Mouse (Mus musculus): ENCODE measurements around the gene Ldlr. TPM values are rescaled to one million over a fixed set of nuclear protein-coding genes. Genes with fewer than 3 reads are reported as not detected.
"Not testable (repeated sequence)": the region's sequence is repeated elsewhere in the genome, so short reads cannot be mapped to it uniquely, and the experiment has no call there.

Gene Ldlr
- polyA plus RNA-seq, 1 experiment from 2014 or later: 29.9 TPM

DNA sequence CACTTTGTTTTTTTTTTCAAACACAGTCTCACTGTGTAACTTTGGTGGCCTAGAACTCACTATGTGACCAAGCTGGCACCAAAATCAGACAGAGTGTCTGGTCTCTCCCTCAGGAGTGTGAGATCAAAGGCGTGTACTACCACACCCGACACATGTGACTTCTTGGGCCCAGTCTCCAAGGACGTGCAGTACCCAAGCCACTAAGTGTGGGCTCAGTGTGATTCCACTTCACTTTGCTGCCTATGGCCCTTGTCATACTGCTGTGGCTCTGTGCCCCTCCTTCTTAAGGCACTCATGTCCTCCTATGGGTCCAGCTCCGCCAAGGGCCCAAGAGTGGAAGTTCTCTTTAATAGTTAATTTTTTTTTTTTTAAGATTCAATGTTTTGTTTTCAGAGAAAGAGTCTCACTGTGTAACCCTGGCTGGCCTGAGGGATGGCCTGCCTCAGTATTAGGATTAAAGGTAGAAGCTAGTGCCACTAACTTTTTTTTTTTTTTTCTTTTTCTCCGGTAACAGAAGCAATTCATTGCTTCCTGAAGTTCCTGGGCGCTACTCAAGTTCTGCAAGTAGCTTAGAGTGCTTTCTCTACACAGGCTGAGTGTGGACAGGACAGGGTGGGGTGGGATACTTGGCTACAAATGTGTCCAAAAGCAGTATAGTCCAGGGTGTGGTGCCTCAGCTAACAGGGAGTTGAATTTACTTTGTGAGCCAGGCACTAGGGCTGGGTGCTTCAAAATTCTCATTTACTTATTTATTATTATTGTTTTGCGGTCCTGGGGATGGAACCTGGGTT is 61.4 kb downstream of the Ldlr start:
- Histone ChIP-seq H3K4me3 (ENCODE audit: inconsistent target) (no peak overlapping the region), H3K79me2 (ENCODE audit: inconsistent target) (no peaks in the 10 kb centered on the region), H3K36me3 (ENCODE audit: inconsistent target) (no peaks in the 10 kb centered on the region), H3K27ac (no peak overlapping the region)
- 96% methylated on average over 6 of the region's 7 CpGs for WGBS (ENCODE audit: missing documents)

DNA sequence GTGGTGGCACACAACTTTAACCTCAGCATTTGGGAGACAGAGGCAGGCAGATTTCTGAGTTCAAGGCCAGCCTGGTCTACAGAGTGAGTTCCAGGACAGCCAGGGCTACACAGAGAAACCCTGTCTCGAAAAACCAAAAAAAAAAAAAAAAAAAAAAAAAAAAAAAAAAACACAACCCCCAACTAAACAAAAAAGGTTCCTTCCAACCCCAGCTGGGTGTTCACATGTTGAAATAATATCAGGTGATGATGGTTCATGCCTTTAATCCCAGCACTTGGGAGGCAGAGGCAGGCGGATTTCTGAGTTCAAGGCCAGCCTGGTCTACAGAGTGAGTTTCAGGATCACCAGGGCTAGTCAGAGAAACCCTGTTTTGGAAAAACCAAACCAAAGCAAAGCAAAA is 63.0 kb downstream of the Ldlr start:
- not testable (repeated sequence) for H3K79me2 ChIP-seq (ENCODE audit: inconsistent target); H3K27ac ChIP-seq; H3K4me3 ChIP-seq (ENCODE audit: inconsistent target); H3K36me3 ChIP-seq (ENCODE audit: inconsistent target)
- 100% methylated on average over 1 of the region's 2 CpGs for WGBS (ENCODE audit: missing documents)

DNA sequence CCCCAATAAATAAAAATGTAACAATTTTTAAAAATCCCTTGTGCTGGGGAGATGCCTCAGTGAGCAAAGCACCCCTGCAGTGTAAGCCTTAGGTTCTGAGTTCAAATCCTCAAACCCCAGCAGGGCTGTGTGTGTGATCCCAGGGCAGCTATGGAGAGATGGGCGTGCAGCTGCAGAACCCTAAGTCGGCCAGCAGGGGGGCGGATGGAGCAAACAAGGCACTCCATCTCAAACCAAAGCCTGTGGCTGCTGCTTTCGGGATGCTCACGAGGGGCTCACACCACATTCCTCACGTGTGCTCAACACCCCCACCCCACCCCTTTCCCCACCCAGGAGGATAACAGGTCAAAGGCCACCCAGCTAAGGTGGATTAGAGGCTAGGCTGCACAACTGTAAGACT is 63.6 kb downstream of the Ldlr start:
- Histone ChIP-seq H3K79me2 (ENCODE audit: inconsistent target) (no peaks in the 10 kb centered on the region), H3K36me3 (ENCODE audit: inconsistent target) (no peaks in the 10 kb centered on the region), H3K27ac (no peak overlapping the region), H3K4me3 (ENCODE audit: inconsistent target) (no peak overlapping the region)
- 19% methylated on average over 6 of the region's 6 CpGs for WGBS (ENCODE audit: missing documents)

DNA sequence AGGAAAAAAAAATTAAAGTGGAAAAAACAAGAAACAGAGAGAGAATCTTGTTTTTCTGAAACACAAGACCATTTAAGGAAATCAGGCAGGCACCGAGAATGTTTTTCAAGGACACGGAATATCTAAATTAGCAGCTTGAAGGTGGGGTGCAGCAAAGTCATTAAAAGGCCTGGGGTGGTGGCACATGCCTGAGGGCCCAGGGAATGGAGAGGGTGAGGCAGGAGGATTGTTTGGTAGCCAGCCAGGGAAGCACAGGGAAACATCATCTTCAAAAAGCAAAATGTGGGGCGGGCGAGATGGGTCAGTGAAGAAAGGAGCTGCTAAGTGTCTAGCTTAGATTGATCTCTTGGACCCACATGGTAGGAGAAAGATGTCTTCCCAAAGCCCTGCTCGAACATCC is 64.4 kb downstream of the Ldlr start:
- Histone ChIP-seq H3K79me2 (ENCODE audit: inconsistent target) (no peaks in the 10 kb centered on the region), H3K4me3 (ENCODE audit: inconsistent target) (no peak overlapping the region), H3K27ac (no peak overlapping the region), H3K36me3 (ENCODE audit: inconsistent target) (no peaks in the 10 kb centered on the region)
- 88% methylated on average over 5 of the region's 5 CpGs for WGBS (ENCODE audit: missing documents)

DNA sequence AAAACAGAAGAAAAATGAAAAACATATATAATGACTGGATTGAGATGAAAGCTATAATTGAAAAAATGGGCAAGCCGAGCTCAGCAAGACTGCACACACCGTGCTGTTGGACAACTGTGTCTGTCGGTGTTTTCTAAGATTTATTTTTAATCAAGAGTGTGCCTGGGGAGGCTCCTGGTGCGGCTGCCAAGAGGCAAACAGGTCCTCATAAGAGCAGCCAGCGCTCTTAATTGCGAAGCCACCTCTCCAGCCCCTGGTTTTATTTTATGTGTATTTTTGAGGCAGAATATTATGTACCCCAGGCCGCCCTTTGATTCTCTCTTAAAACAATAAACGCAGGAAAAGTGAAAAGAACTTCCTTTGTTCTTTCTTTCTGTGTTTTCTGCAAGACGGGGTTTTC is 65.0 kb downstream of the Ldlr start:
- Histone ChIP-seq H3K4me3 (ENCODE audit: inconsistent target) (no peak overlapping the region), H3K27ac (no peak overlapping the region), H3K79me2 (ENCODE audit: inconsistent target) (no peaks in the 10 kb centered on the region), H3K36me3 (ENCODE audit: inconsistent target) (no peaks in the 10 kb centered on the region)
- 94% methylated on average over 9 of the region's 9 CpGs for WGBS (ENCODE audit: missing documents)

DNA sequence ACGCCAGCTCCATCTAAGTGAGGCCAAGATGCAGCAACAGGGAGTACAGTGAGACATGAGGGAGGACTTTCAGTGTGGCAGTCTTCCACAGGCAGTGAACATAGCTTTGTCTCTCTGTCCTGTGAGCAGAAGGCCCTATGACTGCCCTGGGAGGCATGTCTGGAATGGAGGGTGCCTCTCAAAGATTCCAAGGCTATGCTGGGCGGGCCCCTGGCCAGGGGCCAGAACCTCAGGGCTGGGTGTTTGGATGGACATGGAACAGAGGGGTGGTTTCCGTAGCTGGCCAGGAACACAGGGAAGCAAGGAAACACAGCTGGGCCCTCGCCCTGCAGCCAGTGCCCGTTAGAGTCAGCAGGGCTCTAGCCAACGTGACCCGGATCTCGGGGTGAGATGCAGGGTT is 68.6 kb downstream of the Ldlr start:
- Histone ChIP-seq H3K4me3 (ENCODE audit: inconsistent target) (no peak overlapping the region), H3K79me2 (ENCODE audit: inconsistent target) (no peaks in the 10 kb centered on the region), H3K36me3 (ENCODE audit: inconsistent target) (no peaks in the 10 kb centered on the region), H3K27ac (no peak overlapping the region)
- WGBS (ENCODE audit: missing documents): 88% methylated on average over 8 of the region's 8 CpGs

DNA sequence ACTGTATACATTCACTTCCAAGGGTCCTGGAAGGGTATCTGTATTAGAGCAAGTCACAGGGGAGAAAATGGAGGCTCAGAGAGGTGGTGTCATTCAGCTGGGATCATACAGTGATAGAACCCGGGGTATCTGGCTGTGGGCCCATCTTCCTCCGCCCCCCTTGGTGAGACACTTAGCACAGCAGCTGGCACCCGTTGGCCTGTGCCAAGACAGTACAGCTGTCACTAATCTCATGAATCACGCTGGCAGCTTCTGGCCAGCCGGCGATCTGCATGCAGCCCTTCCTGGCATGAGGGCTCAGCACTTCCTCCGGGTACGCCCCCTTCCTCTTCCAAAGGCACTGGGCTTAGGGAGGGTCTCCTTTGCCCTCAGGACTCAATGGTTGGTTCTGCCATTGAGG is 69.4 kb downstream of the Ldlr start:
- Histone ChIP-seq H3K27ac (0 out of 2 replicates have a peak overlapping the region, but pooled peaks have one; percentile 4), H3K4me3 (ENCODE audit: inconsistent target) (no peak overlapping the region), H3K36me3 (ENCODE audit: inconsistent target) (no peaks in the 10 kb centered on the region), H3K79me2 (ENCODE audit: inconsistent target) (no peaks in the 10 kb centered on the region)
- 8% methylated on average over 8 of the region's 8 CpGs for WGBS (ENCODE audit: missing documents)

DNA sequence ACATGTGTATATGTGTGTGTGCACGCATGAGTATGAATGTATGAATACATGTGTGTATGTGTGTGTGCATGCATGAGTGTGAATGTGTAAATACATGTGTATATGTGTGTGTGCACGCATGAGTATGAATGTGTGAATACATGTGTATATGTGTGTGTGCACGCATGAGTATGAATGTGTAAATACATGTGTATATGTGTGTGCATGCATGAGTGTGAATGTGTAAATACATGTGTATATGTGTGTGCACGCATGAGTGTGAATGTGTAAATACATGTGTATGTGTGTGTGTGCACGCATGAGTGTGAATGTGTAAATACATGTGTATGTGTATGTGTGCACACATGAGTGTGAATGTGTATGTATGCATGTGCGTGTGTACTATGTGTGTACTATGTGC is 70.2 kb downstream of the Ldlr start:
- not testable (repeated sequence) for H3K79me2 ChIP-seq (ENCODE audit: inconsistent target); H3K4me3 ChIP-seq (ENCODE audit: inconsistent target); H3K36me3 ChIP-seq (ENCODE audit: inconsistent target); H3K27ac ChIP-seq
- 98% methylated on average over 6 of the region's 6 CpGs for WGBS (ENCODE audit: missing documents)

DNA sequence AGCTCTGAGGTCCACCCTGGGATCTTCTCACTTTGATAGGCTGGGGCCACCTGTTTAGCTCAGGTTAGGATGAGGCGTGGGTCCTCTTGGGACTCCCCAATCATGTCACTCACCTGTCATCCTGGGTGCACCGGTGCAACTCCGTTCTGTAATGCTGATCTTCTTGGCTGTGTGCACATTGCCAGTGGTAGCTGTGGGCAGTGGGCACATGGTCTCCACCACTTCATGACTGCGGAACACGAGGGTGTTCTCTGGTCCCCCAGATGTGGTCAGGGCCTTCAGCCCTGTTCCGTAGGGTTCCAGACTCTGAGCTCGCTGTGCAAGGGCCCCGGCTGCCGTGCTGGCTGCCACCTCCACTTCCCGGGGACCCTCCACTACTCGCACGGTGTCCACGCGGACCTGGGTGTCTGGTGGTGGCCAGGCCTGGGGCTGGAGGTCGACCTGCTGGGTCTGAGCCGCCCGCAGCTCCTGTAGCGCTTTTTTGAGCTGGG is 71.1 kb downstream of the Ldlr start:
- no peak overlapping the region for H3K4me3 ChIP-seq (ENCODE audit: inconsistent target)
- WGBS (ENCODE audit: missing documents): 94% methylated on average over 17 of the region's 18 CpGs
- H3K27ac ChIP-seq: no peak overlapping the region
- H3K36me3 ChIP-seq (ENCODE audit: inconsistent target): no peaks in the 10 kb centered on the region
- no peaks in the 10 kb centered on the region for H3K79me2 ChIP-seq (ENCODE audit: inconsistent target)

DNA sequence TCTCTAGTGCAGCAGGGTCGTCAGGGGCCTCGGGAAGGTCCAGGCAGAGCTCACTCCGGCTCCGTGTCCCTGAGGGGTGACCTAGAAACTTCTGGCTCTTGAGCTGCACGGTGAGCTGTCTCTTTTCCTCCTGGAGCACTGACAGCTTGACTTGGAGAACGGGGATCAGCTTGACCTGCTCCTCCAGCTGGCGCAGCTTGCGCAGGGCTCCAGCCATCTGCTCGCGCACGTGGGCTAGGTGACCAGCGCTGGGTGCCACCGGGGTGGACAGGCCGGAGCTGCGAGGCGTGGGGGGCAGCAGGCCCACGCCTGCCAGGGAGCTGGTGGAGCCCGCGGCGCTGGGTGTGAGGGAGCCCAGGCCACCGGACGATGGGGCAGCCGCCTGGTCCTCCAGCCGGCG is 71.6 kb downstream of the Ldlr start:
- Histone ChIP-seq H3K79me2 (ENCODE audit: inconsistent target) (no peaks in the 10 kb centered on the region), H3K4me3 (ENCODE audit: inconsistent target) (no peak overlapping the region), H3K36me3 (ENCODE audit: inconsistent target) (no peaks in the 10 kb centered on the region), H3K27ac (no peak overlapping the region)
- WGBS (ENCODE audit: missing documents): 95% methylated on average over 18 of the region's 25 CpGs

DNA sequence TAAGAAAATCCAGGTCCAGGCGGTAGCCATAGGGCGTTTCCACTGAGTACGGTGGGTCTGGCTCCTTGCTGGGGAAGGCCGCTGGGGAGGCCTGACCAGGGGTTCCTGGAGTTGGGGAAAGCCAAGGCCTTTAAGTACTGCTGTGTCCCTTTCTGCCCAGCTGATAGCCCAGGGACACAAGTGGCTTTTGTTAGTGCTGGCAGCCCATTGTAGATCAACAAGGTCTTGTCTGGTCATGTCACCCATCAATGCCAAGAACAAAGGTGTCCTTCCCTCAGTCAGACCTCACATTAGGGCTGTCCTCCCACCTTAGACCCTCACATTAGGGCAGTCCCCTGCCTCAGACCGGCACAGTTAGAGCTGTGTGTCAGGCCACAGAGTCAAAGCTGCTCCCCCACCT is 72.3 kb downstream of the Ldlr start:
- 96% methylated on average over 5 of the region's 5 CpGs for WGBS (ENCODE audit: missing documents)
- Histone ChIP-seq H3K36me3 (ENCODE audit: inconsistent target) (no peaks in the 10 kb centered on the region), H3K4me3 (ENCODE audit: inconsistent target) (no peak overlapping the region), H3K79me2 (ENCODE audit: inconsistent target) (no peaks in the 10 kb centered on the region), H3K27ac (no peak overlapping the region)

DNA sequence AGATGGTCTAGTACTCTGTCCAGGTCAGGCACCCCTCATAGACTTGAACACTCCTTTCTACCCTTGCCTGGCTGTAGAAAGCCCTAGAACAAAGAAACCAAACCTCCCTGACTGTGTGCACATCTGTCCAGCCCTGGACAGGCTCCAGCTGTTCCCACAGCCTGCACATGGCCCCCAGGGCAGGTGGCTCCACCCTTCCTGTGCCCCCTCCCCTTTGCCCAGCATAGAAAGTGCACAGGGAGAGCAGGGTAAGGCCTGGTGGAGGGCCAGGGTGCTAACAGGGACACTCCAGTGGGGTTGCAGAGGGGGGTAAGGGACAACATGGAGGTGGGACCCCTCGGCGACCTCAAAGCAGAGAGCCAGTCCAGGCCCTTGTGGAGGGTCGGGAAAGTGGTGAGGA is 73.0 kb downstream of the Ldlr start:
- no peak overlapping the region for H3K4me3 ChIP-seq (ENCODE audit: inconsistent target)
- H3K27ac ChIP-seq: no peak overlapping the region
- H3K36me3 ChIP-seq (ENCODE audit: inconsistent target): no peaks in the 10 kb centered on the region
- H3K79me2 ChIP-seq (ENCODE audit: inconsistent target): no peaks in the 10 kb centered on the region
- 27% methylated on average over 3 of the region's 3 CpGs for WGBS (ENCODE audit: missing documents)

DNA sequence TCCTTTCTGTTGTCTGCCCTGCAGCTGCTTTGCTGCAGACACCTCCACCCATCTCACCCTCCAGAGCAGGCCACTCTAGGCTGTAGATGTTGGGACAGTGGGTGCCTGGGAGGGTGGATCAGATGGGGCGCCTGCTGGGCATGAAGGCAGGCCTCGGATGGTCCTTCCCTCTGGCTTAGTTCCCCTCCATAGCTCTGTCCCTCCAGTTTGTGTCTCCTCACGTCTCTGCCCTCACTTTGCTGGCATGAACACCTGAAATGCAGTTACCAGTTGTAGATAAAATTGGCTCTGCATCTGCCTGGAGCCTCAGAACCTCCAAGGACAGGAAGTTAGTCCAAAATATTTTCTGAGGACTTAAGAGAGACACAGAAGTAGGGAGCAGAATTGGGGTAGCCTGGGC is 73.6 kb downstream of the Ldlr start:
- H3K79me2 ChIP-seq (ENCODE audit: inconsistent target): no peaks in the 10 kb centered on the region
- H3K4me3 ChIP-seq (ENCODE audit: inconsistent target): no peak overlapping the region
- WGBS (ENCODE audit: missing documents): 83% methylated on average over 3 of the region's 3 CpGs
- no peak overlapping the region for H3K27ac ChIP-seq
- no peaks in the 10 kb centered on the region for H3K36me3 ChIP-seq (ENCODE audit: inconsistent target)

DNA sequence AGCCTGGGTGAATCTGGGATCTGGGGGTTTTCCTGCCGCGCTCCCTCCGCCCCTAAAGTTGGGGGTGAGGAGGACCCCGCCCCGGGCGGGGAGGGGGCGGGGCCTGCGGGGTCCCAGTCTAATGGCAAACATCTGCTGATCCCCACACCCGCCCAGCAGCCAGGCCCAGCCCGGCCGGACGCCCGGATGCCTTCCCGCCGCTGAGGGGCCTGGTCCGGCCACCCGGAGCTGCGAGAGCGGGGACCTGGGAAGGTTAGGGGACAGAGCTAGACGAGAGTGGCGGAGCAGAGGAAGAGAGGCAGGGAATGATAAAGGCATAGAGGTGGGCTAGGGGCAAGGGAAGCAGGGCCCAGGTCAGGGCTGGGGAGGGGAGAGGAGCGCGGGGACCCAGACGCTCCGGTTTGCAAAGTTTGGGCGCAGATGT is 74.7 kb downstream of the Ldlr start:
- Histone ChIP-seq H3K79me2 (ENCODE audit: inconsistent target) (no peaks in the 10 kb centered on the region), H3K36me3 (ENCODE audit: inconsistent target) (no peaks in the 10 kb centered on the region), H3K4me3 (ENCODE audit: inconsistent target) (peak overlapping the region; percentile 70), H3K27ac (no peak overlapping the region)
- WGBS (ENCODE audit: missing documents): 2% methylated on average over 22 of the region's 26 CpGs

DNA sequence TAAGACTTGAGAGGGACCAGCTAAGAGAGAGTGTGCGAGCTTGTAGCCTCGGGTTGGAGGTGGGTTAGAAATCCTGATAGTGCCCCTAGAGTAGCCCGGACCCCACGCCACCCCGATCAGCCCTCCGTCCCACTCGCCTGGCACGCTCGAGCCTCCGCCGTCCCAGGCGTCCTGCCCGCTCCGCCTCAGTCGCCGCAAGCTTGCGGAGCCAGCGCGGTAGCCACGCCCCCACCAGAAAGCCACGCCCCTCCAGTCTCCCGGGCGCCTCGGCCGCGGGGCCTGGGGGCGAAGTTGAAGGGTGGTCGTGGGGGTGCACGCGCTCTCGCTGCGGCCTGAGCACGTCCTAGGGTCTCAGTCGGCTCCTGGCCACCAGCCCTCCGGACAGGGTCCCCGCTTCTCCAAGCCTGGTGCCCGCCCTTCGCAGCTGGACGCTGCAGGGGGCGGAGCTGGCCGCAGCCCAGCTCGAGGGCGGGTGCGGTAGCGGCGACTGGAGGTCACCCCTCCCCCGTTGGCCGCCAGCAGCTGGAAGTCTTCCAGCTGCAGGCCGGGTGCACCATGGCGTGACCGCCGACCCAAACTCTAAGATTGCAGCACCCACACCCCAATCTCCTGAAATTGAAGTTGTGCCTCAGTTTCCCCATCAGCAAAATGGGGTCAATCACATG is 75.2 kb downstream of the Ldlr start, which contains the start of gene Kank2:
Gene Kank2 (minus strand): TSS at position 400 of the 665 bp plus-strand sequence.
- H3K4me3 ChIP-seq (ENCODE audit: inconsistent target): peak within 1 kb of the TSS; percentile 70
- no peaks in the 10 kb centered on the region for H3K36me3 ChIP-seq (ENCODE audit: inconsistent target)
- no peaks in the 10 kb centered on the region for H3K79me2 ChIP-seq (ENCODE audit: inconsistent target)
- under 1% methylated on average over 52 of the region's 52 CpGs for WGBS (ENCODE audit: missing documents)
- no peak within 1 kb of the TSS for H3K27ac ChIP-seq

Measured in macrophage (primary cell).